Mouse (Mus musculus) embryonic facial prominence, embryonic 12.5 days (tissue): ENCODE measurements around the gene Foxo4. TPM values are rescaled to one million over a fixed set of nuclear protein-coding genes. Genes with fewer than 3 reads are reported as not detected.

Experiments
- ATAC-seq: fragments of 200-750 bp; cut with Nextera tagmentation; 2 replicates; pipeline ENCODE4 v1.8.0; 2017; ENCODE audit not compliant: insufficient number of reproducible peaks, insufficient read depth, low FRiP score, low TSS enrichment
- H3K27ac ChIP-seq: fragments of 300-500 bp; sonication (generic); 2 replicates; pipeline ENCODE4 v1.5.1; 2016; ENCODE audit warnings: mild to moderate bottlenecking
- H3K27me3 ChIP-seq: fragments of 300-500 bp; sonication (generic); 2 replicates; pipeline ENCODE4 v1.6.1; 2016; ENCODE audit warnings: mild to moderate bottlenecking, moderate library complexity
- H3K36me3 ChIP-seq: fragments of 300-500 bp; sonication (generic); 2 replicates; pipeline ENCODE4 v1.6.1; 2016; ENCODE audit warnings: mild to moderate bottlenecking
- H3K4me1 ChIP-seq: fragments of 300-500 bp; sonication (generic); 2 replicates; pipeline ENCODE4 v1.6.1; 2016
- H3K4me2 ChIP-seq: fragments of 300-500 bp; sonication (generic); replicated peaks from 2 replicates; pipeline ENCODE4 v1.6.1; 2016; ENCODE audit warnings: mild to moderate bottlenecking, moderate library complexity
- H3K4me3 ChIP-seq: fragments of 300-500 bp; sonication (generic); 2 replicates; pipeline ENCODE4 v1.5.1; 2016; ENCODE audit warnings: mild to moderate bottlenecking
- H3K9ac ChIP-seq: fragments of 300-500 bp; sonication (generic); 2 replicates; pipeline ENCODE4 v1.6.1; 2016; ENCODE audit warnings: mild to moderate bottlenecking, moderate library complexity
- H3K9me3 ChIP-seq: fragments of 300-500 bp; sonication (generic); 2 replicates; pipeline ENCODE4 v1.6.1; 2016; ENCODE audit warnings: mild to moderate bottlenecking, moderate library complexity
- WGBS: fragments of 180-500 bp; shearing (Covaris S2); methylation state at CpG from one replicate; pipeline ENCODE4 v1.1.7; 2016; 5-methylcytosine and 5-hydroxymethylcytosine counted together
- polyA plus RNA-seq: library from polyadenylated mRNA; unstranded; fragments of >200 nt; fragmentation: Nextera tagmentation; extraction: Ambion mirVana; gene quantifications from 2 replicates; pipeline ENCODE4 v1.2.1, GENCODE M21; 2016

Gene Foxo4
- polyA plus RNA-seq, 1 experiment from 2014 or later: 3.4 TPM

- Histone ChIP-seq H3K36me3 (no peaks in the 10 kb centered on the region), H3K27ac (no peak within 1 kb of the TSS), H3K27me3 (0 out of 2 replicates have a peak, but pooled peaks cover under 1% of the 10 kb centered on the region), H3K9me3 (no peaks in the 10 kb centered on the region), H3K4me3 (no peak within 1 kb of the TSS), H3K4me1 (no peaks in the 10 kb centered on the region), H3K4me2 (no peak within 1 kb of the TSS), H3K9ac (no peak within 1 kb of the TSS)
- WGBS: 45% methylated on average over 3 of the region's 3 CpGs
- no peak for ATAC-seq
These were observed 14.4 kb downstream of the Foxo4 start, which contains the start of gene Gm20489 for GRCm38 (mm10) chrX:101268755-101269124. Gene Gm20489, minus strand, starts transcription at chrX:101269023.

- peak overlapping the region; percentile 36 for H3K9ac ChIP-seq
- peak overlapping the region; percentile 55 for H3K4me3 ChIP-seq
- no peaks in the 10 kb centered on the region for H3K9me3 ChIP-seq
- no peaks in the 10 kb centered on the region; the same call in 1 of the 2 replicates for H3K4me1 ChIP-seq
- no peak for ATAC-seq
- no peak overlapping the region; the same call in 1 of the 2 replicates for H3K27ac ChIP-seq
- H3K27me3 ChIP-seq: 0 out of 2 replicates have a peak, but pooled peaks cover 8% of the 10 kb centered on the region
- 24% methylated on average over 6 of the region's 6 CpGs for WGBS
- H3K4me2 ChIP-seq: peak overlapping the region; percentile 51
- peaks cover 6% of the 10 kb centered on the region; the same call in 1 of the 2 replicates for H3K36me3 ChIP-seq
These were observed 19.1 kb downstream of the Foxo4 start for GRCm38 (mm10) chrX:101273410-101273809.

- ATAC-seq: peak; percentile 97
These were observed 19.8 kb downstream of the Foxo4 start, which contains the start of gene Med12 for GRCm38 (mm10) chrX:101273875-101274738. Gene Med12, plus strand, starts transcription at chrX:101274030.

GRCm38 (mm10) chrX:101282813-101283212 lies 28.5 kb downstream of the Foxo4 start:
- Histone ChIP-seq H3K36me3 (peaks cover 49% of the 10 kb centered on the region), H3K9me3 (no peaks in the 10 kb centered on the region), H3K4me3 (no peak overlapping the region), H3K4me2 (no peak overlapping the region), H3K27ac (no peak overlapping the region), H3K4me1 (no peaks in the 10 kb centered on the region), H3K27me3 (0 out of 2 replicates have a peak, but pooled peaks cover 3% of the 10 kb centered on the region), H3K9ac (no peak overlapping the region)
- no peak for ATAC-seq
- 77% methylated on average over 6 of the region's 6 CpGs for WGBS

More at GRCm38 (mm10) chrX:101273875-101274738, 19.8 kb downstream of the Foxo4 start, which contains the start of gene Med12:
- peak within 1 kb of the TSS; percentile 51 for H3K4me2 ChIP-seq
- H3K4me1 ChIP-seq: no peaks in the 10 kb centered on the region; the same call in 1 of the 2 replicates
- H3K27me3 ChIP-seq: 0 out of 2 replicates have a peak, but pooled peaks cover 8% of the 10 kb centered on the region
- 19% methylated on average over 54 of the region's 54 CpGs for WGBS
- peaks cover 6% of the 10 kb centered on the region for H3K36me3 ChIP-seq
- peak within 1 kb of the TSS; percentile 59 for H3K9ac ChIP-seq
- peak within 1 kb of the TSS; percentile 55 for H3K4me3 ChIP-seq
- no peaks in the 10 kb centered on the region for H3K9me3 ChIP-seq
- H3K27ac ChIP-seq: peak within 1 kb of the TSS; percentile 84

GRCm38 (mm10) chrX:101285534-101285933 lies 31.2 kb downstream of the Foxo4 start:
- H3K9ac ChIP-seq: no peak overlapping the region
- H3K27ac ChIP-seq: no peak overlapping the region
- H3K27me3 ChIP-seq: 0 out of 2 replicates have a peak, but pooled peaks cover 3% of the 10 kb centered on the region
- WGBS: 25% methylated on average over 6 of the region's 6 CpGs
- no peaks in the 10 kb centered on the region for H3K9me3 ChIP-seq
- H3K4me3 ChIP-seq: no peak overlapping the region
- H3K36me3 ChIP-seq: peaks cover 56% of the 10 kb centered on the region
- no peak for ATAC-seq
- H3K4me2 ChIP-seq: no peak overlapping the region
- no peaks in the 10 kb centered on the region for H3K4me1 ChIP-seq

GRCm38 (mm10) chrX:101285953-101286670 lies 31.8 kb downstream of the Foxo4 start:
- Histone ChIP-seq H3K4me2 (no peak overlapping the region), H3K36me3 (peaks cover 56% of the 10 kb centered on the region), H3K9me3 (no peaks in the 10 kb centered on the region), H3K27ac (no peak overlapping the region), H3K27me3 (0 out of 2 replicates have a peak, but pooled peaks cover 3% of the 10 kb centered on the region), H3K4me1 (no peaks in the 10 kb centered on the region), H3K4me3 (no peak overlapping the region), H3K9ac (no peak overlapping the region)
- 94% methylated on average over 14 of the region's 14 CpGs for WGBS
- no peak for ATAC-seq

GRCm38 (mm10) chrX:101287543-101287942 lies 33.2 kb downstream of the Foxo4 start:
- Histone ChIP-seq H3K4me2 (no peak overlapping the region), H3K27ac (no peak overlapping the region), H3K27me3 (peaks cover 3% of the 10 kb centered on the region; the same call in 1 of the 2 replicates), H3K36me3 (peaks cover 45% of the 10 kb centered on the region), H3K4me3 (no peak overlapping the region), H3K9ac (no peak overlapping the region), H3K4me1 (no peaks in the 10 kb centered on the region), H3K9me3 (no peaks in the 10 kb centered on the region)
- no peak for ATAC-seq
- WGBS: 93% methylated on average over 3 of the region's 3 CpGs

- Histone ChIP-seq H3K27ac (no peak overlapping the region), H3K9me3 (no peaks in the 10 kb centered on the region), H3K4me2 (no peak overlapping the region), H3K4me1 (no peaks in the 10 kb centered on the region), H3K27me3 (peaks cover 3% of the 10 kb centered on the region; the same call in 1 of the 2 replicates), H3K9ac (no peak overlapping the region), H3K36me3 (peaks cover 42% of the 10 kb centered on the region), H3K4me3 (no peak overlapping the region)
- no peak for ATAC-seq
- WGBS: 92% methylated on average over 6 of the region's 6 CpGs
These were observed 34.1 kb downstream of the Foxo4 start for GRCm38 (mm10) chrX:101288432-101288831.

GRCm38 (mm10) chrX:101289037-101289436 lies 34.7 kb downstream of the Foxo4 start:
- WGBS: 90% methylated on average over 7 of the region's 7 CpGs
- Histone ChIP-seq H3K27me3 (peaks cover 3% of the 10 kb centered on the region; the same call in 1 of the 2 replicates), H3K4me2 (no peak overlapping the region), H3K27ac (no peak overlapping the region), H3K4me3 (no peak overlapping the region), H3K9me3 (no peaks in the 10 kb centered on the region), H3K4me1 (no peaks in the 10 kb centered on the region), H3K9ac (no peak overlapping the region), H3K36me3 (peaks cover 38% of the 10 kb centered on the region)
- no peak for ATAC-seq

GRCm38 (mm10) chrX:101290111-101290510 lies 35.8 kb downstream of the Foxo4 start:
- Histone ChIP-seq H3K36me3 (peaks cover 36% of the 10 kb centered on the region), H3K9me3 (no peaks in the 10 kb centered on the region), H3K4me2 (no peak overlapping the region), H3K4me1 (no peaks in the 10 kb centered on the region), H3K9ac (no peak overlapping the region), H3K27ac (no peak overlapping the region), H3K27me3 (peaks cover 3% of the 10 kb centered on the region; the same call in 1 of the 2 replicates), H3K4me3 (no peak overlapping the region)
- ATAC-seq: no peak
- WGBS: 86% methylated on average over 10 of the region's 10 CpGs

GRCm38 (mm10) chrX:101299055-101299454 lies 44.7 kb downstream of the Foxo4 start, which contains the start of gene Nlgn3:
Gene Nlgn3, plus strand, starts transcription at chrX:101299168.
- peak within 1 kb of the TSS; percentile 43 for H3K4me3 ChIP-seq
- no peaks in the 10 kb centered on the region for H3K4me1 ChIP-seq
- WGBS: 24% methylated on average over 24 of the region's 24 CpGs
- H3K27me3 ChIP-seq: peaks cover 3% of the 10 kb centered on the region; the same call in 1 of the 2 replicates
- peaks cover 21% of the 10 kb centered on the region; the same call in 1 of the 2 replicates for H3K36me3 ChIP-seq
- H3K4me2 ChIP-seq: peak within 1 kb of the TSS; percentile 50
- no peak for ATAC-seq
- no peaks in the 10 kb centered on the region for H3K9me3 ChIP-seq
- H3K27ac ChIP-seq: peak within 1 kb of the TSS; percentile 57; the same call in 1 of the 2 replicates
- peak within 1 kb of the TSS; percentile 50 for H3K9ac ChIP-seq
